Mouse (Mus musculus) stomach, embryonic 16.5 days (tissue): Measurements from ENCODE around the gene Sec14l1. TPM values are rescaled to one million over a fixed set of nuclear protein-coding genes. Genes with fewer than 3 reads are reported as not detected.

Source experiments
- ATAC-seq: fragments of 200-750 bp; cut with Nextera tagmentation; 2 replicates; pipeline ENCODE4 v1.8.0; 2017; ENCODE audit warnings: moderate number of reproducible peaks, moderate TSS enrichment; ENCODE audit not compliant: insufficient read depth, low FRiP score
- H3K27ac ChIP-seq: fragments of 300-500 bp; sonication (generic); 2 replicates; pipeline ENCODE4 v1.5.1; 2014; ENCODE audit warnings: low read length
- H3K27me3 ChIP-seq: fragments of 300-500 bp; sonication (generic); 2 replicates; pipeline ENCODE4 v1.6.1; 2014; ENCODE audit warnings: low read length, control low read depth, mixed read lengths; ENCODE audit not compliant: control insufficient read depth, insufficient read depth
- H3K36me3 ChIP-seq: fragments of 300-500 bp; sonication (generic); 2 replicates; pipeline ENCODE4 v1.6.1; 2014; ENCODE audit warnings: low read length; ENCODE audit not compliant: control insufficient read depth, insufficient read depth
- H3K4me1 ChIP-seq: fragments of 300-500 bp; sonication (generic); 2 replicates; pipeline ENCODE4 v1.6.1; 2014; ENCODE audit warnings: low read length, control low read depth, mixed read lengths; ENCODE audit not compliant: control insufficient read depth, insufficient read depth
- H3K4me2 ChIP-seq: fragments of 300-500 bp; sonication (generic); 2 replicates; pipeline ENCODE4 v1.6.1; 2014; ENCODE audit warnings: low read depth, low read length, mixed read lengths
- H3K4me3 ChIP-seq: fragments of 300-500 bp; sonication (generic); replicated peaks from 2 replicates; pipeline ENCODE4 v1.5.1; 2014; ENCODE audit warnings: mild to moderate bottlenecking, low read length
- H3K9ac ChIP-seq: fragments of 300-500 bp; sonication (generic); 2 replicates; pipeline ENCODE4 v1.6.1; 2014; ENCODE audit warnings: low read length
- H3K9me3 ChIP-seq: fragments of 300-500 bp; sonication (generic); replicated peaks from 2 replicates; pipeline ENCODE4 v1.6.1; 2016; ENCODE audit warnings: low read length, control low read depth; ENCODE audit not compliant: control insufficient read depth
- WGBS: fragments of 180-500 bp; shearing (Covaris S2); extraction: QIAGEN DNeasy Blood & Tissue Kit; methylation state at CpG from one replicate; pipeline ENCODE4 v1.1.7; 2014; 5-methylcytosine and 5-hydroxymethylcytosine counted together
- polyA plus RNA-seq: library from polyadenylated mRNA; unstranded; fragments of >200 nt; fragmentation: Nextera tagmentation; extraction: Ambion mirVana; gene quantifications from 2 replicates; pipeline ENCODE4 v1.2.1, GENCODE M21; 2015

The Sec14l1 gene
- polyA plus RNA-seq, 1 experiment from 2014 or later: 62.5 TPM

DNA sequence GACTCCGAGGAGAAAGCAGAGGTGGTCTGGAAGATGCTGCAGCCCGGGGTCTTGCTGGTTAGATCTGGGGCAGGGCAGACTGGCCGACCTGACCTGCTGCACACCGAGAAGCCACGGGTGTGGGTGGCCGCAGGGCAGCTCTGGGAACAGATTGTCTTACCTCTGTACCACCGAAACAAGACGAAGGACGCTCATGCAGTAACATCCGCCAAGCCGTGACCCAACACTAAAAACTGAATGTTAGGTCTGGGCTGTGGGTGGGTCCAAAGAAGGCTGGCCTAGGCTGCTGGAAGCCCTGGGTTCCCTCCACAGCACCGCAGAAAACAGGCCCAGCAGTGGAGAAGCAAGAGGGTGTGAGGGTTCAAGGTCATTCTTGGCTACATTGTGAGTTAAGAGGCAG is 45.8 kb downstream of the Sec14l1 start:
- WGBS: 89% methylated on average over 12 of the region's 12 CpGs
- Histone ChIP-seq H3K4me2 (no peak overlapping the region), H3K4me1 (peaks cover 7% of the 10 kb centered on the region; the same call in 1 of the 2 replicates), H3K36me3 (peaks cover 4% of the 10 kb centered on the region), H3K27ac (no peak overlapping the region), H3K9me3 (no peaks in the 10 kb centered on the region), H3K4me3 (no peak overlapping the region), H3K9ac (no peak overlapping the region), H3K27me3 (no peaks in the 10 kb centered on the region)
- no peak for ATAC-seq

DNA sequence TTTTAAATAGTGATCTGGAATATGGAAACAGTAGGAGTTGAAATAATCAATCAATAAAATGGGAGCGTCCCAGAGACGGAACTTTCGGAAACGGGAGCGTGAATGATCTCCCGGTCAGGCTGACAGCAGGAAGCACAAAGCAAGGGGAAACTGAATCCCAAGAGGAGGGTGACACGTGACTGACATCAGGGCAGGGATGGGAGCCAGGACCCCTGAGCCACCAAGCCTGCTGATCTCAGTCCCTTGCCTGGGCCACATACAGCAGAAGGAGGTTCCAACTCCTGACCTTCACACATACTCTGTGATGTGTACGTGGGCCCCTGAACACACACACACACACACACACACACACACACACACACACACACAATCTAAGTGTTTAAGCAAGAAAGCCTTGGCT is 46.6 kb downstream of the Sec14l1 start:
- Histone ChIP-seq H3K9me3 (no peaks in the 10 kb centered on the region), H3K4me3 (no peak overlapping the region), H3K27ac (no peak overlapping the region), H3K27me3 (no peaks in the 10 kb centered on the region), H3K4me1 (peaks cover 7% of the 10 kb centered on the region; the same call in 1 of the 2 replicates), H3K36me3 (peaks cover 4% of the 10 kb centered on the region; the same call in 1 of the 2 replicates), H3K9ac (no peak overlapping the region), H3K4me2 (no peak overlapping the region)
- no peak for ATAC-seq
- WGBS: 60% methylated on average over 8 of the region's 8 CpGs

DNA sequence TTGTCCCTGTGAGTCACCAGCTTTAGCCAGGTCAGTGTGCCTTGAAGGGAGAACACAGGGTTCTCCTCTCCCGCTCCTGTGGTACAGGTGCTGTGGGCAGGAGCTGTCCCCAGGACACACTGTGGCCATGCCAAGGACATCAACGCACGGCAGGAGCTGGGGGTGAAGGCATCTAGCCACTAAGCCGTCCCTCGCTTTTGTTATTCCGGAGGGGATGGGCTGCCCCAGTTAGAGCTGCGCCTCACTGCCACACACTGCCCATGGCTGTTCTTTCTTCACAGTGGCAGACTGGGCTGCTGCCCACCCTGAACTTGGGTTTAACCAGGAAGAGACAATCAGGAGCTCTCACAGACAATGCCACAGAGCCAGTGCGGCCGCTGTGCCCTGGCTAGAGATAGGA is 48.1 kb downstream of the Sec14l1 start:
- no peak overlapping the region for H3K4me3 ChIP-seq
- no peaks in the 10 kb centered on the region for H3K36me3 ChIP-seq
- WGBS: 81% methylated on average over 9 of the region's 9 CpGs
- no peaks in the 10 kb centered on the region; the same call in 1 of the 2 replicates for H3K4me1 ChIP-seq
- no peaks in the 10 kb centered on the region for H3K27me3 ChIP-seq
- H3K27ac ChIP-seq: no peak overlapping the region
- H3K9ac ChIP-seq: no peak overlapping the region
- no peaks in the 10 kb centered on the region for H3K9me3 ChIP-seq
- no peak for ATAC-seq
- H3K4me2 ChIP-seq: no peak overlapping the region

DNA sequence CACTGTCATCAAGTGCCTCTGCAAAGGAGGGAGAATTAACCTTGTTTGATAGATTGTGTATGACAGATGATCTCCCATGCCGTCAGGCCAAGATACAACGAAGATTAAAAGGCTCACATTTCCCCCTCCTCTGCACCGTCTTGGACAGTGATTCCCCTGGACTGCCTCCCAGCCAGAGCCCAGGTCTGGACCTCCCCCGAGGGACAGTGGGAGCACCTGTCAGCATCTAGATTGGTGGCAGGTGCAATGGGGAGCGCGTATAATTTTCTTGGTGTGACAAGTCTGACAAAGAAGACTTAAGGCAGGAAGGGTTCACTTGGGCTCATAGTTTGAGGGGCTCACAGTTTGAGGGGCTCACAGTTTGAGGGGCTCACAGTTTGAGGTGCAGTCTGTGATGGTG is 48.8 kb downstream of the Sec14l1 start:
- Histone ChIP-seq H3K4me2 (no peak overlapping the region), H3K36me3 (no peaks in the 10 kb centered on the region), H3K4me1 (no peaks in the 10 kb centered on the region; the same call in 1 of the 2 replicates), H3K27me3 (no peaks in the 10 kb centered on the region), H3K9ac (no peak overlapping the region), H3K4me3 (no peak overlapping the region), H3K9me3 (no peaks in the 10 kb centered on the region), H3K27ac (no peak overlapping the region)
- ATAC-seq: no peak
- WGBS: 73% methylated on average over 6 of the region's 6 CpGs

DNA sequence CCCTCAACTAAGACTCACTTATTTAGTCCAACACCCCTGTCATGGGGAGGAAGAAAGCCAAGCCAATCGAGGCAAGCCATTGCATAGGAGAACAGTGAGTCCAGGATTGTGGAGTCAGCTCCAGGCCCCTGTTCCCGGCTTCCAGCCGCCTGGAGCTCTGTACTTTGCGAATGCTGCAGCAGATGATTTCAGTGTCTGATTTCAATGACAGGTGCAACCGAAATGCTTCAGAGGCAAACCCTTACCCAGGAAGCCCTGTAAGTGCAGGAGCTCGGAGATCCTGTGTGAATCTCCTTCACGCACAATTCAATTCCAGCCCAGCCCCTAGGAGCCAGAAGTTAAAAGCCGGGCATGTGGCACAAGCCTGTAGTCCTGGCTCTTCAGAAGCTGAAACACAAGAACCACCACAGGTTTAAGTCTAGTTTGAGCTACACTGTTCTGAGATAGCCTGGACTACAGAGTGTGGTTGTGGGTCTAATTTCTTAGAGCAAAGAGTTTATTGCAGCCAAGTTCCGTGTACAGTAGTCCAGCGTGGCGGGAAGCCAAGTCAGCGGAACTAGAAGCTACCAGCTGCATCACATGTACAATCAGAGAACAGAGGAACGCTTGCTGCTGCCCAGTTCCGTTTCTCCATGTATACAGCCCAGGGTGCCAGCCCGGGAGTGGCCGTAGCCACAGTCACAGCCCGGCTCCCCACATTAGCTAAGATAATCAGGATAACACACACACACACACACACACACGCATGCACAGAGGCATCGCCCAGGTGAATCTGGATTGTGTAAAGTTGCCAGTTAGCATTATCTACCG is 53.5 kb downstream of the Sec14l1 start:
- no peak overlapping the region for H3K27ac ChIP-seq
- H3K9me3 ChIP-seq: no peaks in the 10 kb centered on the region
- no peaks in the 10 kb centered on the region for H3K27me3 ChIP-seq
- H3K36me3 ChIP-seq: no peaks in the 10 kb centered on the region
- ATAC-seq: peak; percentile 48; the same call in 1 of the 2 replicates
- no peaks in the 10 kb centered on the region; the same call in 1 of the 2 replicates for H3K4me1 ChIP-seq
- WGBS: 73% methylated on average over 20 of the region's 20 CpGs
- H3K4me3 ChIP-seq: no peak overlapping the region
- no peak overlapping the region for H3K9ac ChIP-seq
- no peak overlapping the region for H3K4me2 ChIP-seq

DNA sequence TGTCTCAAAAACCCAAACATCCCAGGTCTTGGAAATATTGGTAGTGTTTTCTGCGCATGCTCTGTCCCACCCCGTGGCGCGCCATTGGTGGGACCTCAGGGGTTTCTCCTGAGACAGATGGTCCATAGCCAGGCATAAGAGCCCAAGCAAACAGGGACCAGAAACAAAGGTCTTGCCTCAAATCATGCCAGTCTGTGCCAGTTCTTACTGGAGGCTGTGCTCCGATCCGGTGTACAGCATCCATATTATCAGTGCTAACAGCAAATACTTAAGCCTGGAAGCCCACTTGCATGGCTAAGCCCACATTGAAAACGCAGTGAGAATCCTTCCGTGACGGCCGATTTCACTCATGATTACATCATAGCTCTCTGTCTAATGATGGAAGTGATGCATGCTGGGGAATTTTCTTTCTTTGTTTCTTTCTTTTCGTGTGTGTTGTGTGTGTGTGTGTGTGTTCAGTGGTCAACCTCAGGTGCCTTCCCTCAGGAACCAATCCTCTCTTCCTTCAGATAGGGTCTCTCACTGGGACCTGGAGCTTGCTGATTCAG is 54.2 kb downstream of the Sec14l1 start:
- Histone ChIP-seq H3K27ac (no peak overlapping the region), H3K9ac (no peak overlapping the region), H3K4me3 (no peak overlapping the region), H3K36me3 (no peaks in the 10 kb centered on the region), H3K4me2 (no peak overlapping the region), H3K9me3 (no peaks in the 10 kb centered on the region), H3K4me1 (no peaks in the 10 kb centered on the region; the same call in 1 of the 2 replicates), H3K27me3 (no peaks in the 10 kb centered on the region)
- 89% methylated on average over 11 of the region's 11 CpGs for WGBS
- ATAC-seq: no peak

DNA sequence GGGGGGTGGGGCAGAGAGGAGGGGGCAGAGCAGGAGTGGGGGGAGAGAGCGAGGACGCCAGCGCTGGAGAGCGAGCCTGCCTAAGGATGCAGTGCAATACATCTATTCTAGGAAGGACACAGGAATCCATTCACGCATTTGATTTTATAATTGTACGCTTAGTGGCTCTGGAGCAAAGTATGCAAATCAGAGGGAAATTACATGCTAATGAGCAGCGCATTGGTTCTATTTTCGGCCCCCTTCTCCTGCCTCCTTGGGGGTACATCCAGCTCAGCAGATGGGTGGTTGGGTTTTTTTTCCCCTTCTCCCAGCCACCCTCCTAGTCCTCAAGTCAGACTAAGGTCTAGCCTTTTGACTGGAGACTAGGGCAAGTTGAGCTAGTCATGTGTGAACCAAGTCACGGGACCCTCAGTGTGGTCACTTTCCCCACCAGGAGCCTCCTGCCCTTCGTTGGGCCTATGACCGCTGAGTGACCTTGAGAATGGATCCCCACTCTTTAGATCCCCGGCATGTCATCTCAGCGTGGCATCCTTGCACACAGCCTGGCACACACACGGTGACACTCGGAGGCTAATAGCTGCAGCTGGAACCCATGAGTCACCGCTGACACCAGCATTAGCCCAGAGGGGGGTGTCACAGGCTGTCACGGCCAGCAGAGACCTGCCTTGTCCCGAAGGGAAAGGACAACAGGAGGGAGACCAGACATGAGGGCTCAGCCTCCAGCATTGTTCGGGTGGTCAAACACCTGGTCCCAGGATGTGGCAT is 55.0 kb downstream of the Sec14l1 start:
- Histone ChIP-seq H3K27ac (no peak overlapping the region), H3K9me3 (no peaks in the 10 kb centered on the region), H3K27me3 (no peaks in the 10 kb centered on the region), H3K4me3 (no peak overlapping the region), H3K36me3 (no peaks in the 10 kb centered on the region), H3K9ac (no peak overlapping the region), H3K4me2 (no peak overlapping the region), H3K4me1 (peaks cover 4% of the 10 kb centered on the region; the same call in 1 of the 2 replicates)
- ATAC-seq: no peak
- WGBS: 93% methylated on average over 19 of the region's 19 CpGs

DNA sequence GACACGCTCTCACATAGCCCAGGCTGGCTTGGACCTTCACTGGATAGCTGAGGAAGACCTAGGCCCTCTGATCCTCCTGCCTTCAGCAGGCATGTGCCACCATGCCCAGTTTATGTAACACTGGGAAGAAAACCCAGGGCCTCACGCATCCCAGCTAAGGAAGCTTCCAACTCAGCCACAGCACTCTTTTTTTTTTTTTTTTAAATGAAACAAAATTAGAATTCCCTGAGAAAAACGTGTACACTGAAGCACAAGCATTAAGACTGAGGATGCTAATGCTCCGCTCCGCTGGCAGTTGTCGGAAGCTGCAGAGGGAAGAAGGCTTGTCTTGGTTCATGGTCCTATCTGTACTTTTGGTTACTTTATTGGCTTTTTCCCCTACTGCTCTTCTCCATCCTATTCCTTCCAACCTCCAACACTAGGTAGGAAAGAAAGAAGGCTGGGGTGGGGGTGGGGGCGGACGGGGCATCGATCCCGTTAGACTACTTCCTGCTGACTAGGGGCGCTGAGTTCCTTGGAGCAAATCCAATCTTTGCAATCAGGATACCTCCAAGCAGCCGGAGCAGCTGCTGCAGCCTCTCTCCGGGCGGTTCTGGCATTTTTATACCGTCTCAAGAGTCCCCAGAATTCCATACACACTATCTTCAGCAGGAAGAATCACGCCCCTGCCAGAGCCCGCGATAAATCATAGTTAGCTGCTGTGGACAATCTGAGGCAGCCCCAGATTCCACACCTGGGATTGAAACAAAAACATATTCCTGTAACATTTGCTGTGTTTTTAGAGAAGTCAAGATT is 59.3 kb downstream of the Sec14l1 start:
- 27% methylated on average over 18 of the region's 18 CpGs for WGBS
- Histone ChIP-seq H3K36me3 (no peaks in the 10 kb centered on the region), H3K4me2 (peak overlapping the region; percentile 49), H3K9ac (peak overlapping the region; percentile 57), H3K27ac (peak overlapping the region; percentile 43), H3K9me3 (no peaks in the 10 kb centered on the region), H3K4me1 (peaks cover 11% of the 10 kb centered on the region; the same call in 1 of the 2 replicates), H3K27me3 (no peaks in the 10 kb centered on the region), H3K4me3 (peak overlapping the region; percentile 34)
- no peak for ATAC-seq
